8 mouse cellular contexts compared by ENCODE assay signal in the genomic region with DNA sequence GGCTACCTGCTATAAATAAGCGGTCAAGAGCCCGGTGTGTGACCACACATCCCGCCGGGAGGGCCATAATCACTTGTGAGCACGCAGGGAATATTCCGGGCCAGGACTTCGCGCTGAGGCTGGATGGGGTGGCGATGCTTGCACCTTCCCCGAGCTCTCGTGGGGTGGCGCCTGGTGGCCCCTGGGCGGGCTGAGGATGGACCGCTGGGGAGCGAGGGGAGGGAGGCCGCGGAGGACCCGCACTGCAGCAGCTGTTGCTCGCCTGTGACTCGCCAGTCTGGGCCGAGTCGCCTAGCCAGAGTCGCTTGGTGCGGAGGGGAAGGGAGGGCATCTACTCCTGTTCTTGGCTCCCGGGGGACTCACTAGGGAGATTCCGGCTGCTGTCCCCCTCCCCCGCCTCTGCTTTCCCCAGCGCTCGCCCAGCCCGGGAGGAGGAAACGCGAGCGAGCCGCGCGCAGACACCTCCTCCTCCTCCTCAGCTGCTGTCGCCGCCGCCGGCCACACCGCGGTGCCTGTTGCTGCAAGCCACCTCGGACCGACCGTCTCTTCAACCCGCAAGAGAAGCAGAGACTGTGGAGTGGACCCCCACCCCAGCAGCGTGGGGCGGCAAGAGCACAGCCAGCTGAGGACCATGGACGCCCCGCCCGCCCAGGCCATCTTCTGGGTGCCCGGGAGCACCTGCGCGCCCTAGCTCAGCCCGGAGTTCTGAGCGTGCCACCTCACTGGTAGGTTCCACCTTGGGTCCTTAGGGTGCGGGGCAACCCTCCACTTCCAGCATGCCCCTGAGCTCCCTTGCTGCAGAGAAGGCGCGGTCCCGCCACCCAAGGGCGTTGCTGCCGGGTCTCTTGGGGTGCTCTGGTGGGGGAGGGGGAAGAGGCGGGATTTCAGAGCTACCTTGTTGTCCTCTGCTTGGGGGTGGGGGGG. TPM values are rescaled to one million over a fixed set of nuclear protein-coding genes. Genes with fewer than 3 reads are reported as not detected.
DNase-seq lines count a peak whose midpoint lies in the region; ATAC-seq and TF ChIP-seq lines count a peak whose summit lies in the region.

No protein-coding gene starts in this region.

- H3K27me3 ChIP-seq in embryonic facial prominence, embryonic 14.5 days (replicated peaks; ENCODE audit: control insufficient read depth, insufficient read depth, low read length): peaks cover 43% of the 10 kb centered on the region
- peaks cover 3% of the 10 kb centered on the region for H3K27me3 ChIP-seq in heart, embryonic 13.5 days (replicated peaks)
- H3K27me3 ChIP-seq in kidney, postnatal 0 days (ENCODE audit: insufficient read depth, low read length): no peaks in the 10 kb centered on the region
- peaks cover 35% of the 10 kb centered on the region for H3K27me3 ChIP-seq in liver, embryonic 12.5 days (replicated peaks)

- no peaks in the 10 kb centered on the region for H3K36me3 ChIP-seq in embryonic facial prominence, embryonic 14.5 days (ENCODE audit: control insufficient read depth, insufficient read depth, low read length)
- H3K36me3 ChIP-seq in heart, embryonic 13.5 days: no peaks in the 10 kb centered on the region
- H3K36me3 ChIP-seq in kidney, postnatal 0 days (ENCODE audit: insufficient read depth, low read length): no peaks in the 10 kb centered on the region
- no peaks in the 10 kb centered on the region for H3K36me3 ChIP-seq in liver, embryonic 12.5 days

- DNase-seq in layer of hippocampus, adult 11-12 months (ENCODE audit: low spot score): peak; percentile 68
- DNase-seq in layer of hippocampus, adult 9-10 months (ENCODE audit: low spot score): no peak
- DNase-seq in embryonic facial prominence, embryonic 14.5 days (ENCODE audit: low spot score): peak; percentile 68
- DNase-seq in kidney, postnatal 0 days (ENCODE audit: low spot score): peak; percentile 72
- DNase-seq in naive thymus-derived CD4-positive, alpha-beta T cell, adult 2 months (ENCODE audit: low read depth): peak; percentile 78
- DNase-seq in spleen, postnatal 4 days (ENCODE audit: low spot score in 2 of 2): peak; percentile 60 to 86

- ATAC-seq in embryonic facial prominence, embryonic 14.5 days (ENCODE audit: low read depth): peak; percentile 75
- peak; percentile 55 for ATAC-seq in heart, embryonic 13.5 days (ENCODE audit: extremely low read depth, insufficient number of reproducible peaks, low FRiP score, low TSS enrichment)
- peak; percentile 62 for ATAC-seq in kidney, postnatal 0 days (replicated peaks; ENCODE audit: low FRiP score, low read depth)
- peak; percentile 53 for ATAC-seq in liver, embryonic 12.5 days

- peak overlapping the region; percentile 64 for H3K4me3 ChIP-seq in embryonic facial prominence, embryonic 14.5 days (ENCODE audit: low read depth, low read length)
- peak overlapping the region; percentile 64 for H3K4me3 ChIP-seq in heart, embryonic 13.5 days
- H3K4me3 ChIP-seq in kidney, postnatal 0 days (replicated peaks; ENCODE audit: low read depth, low read length): peak overlapping the region; percentile 61
- peak overlapping the region; percentile 76 for H3K4me3 ChIP-seq in liver, embryonic 12.5 days

- peak overlapping the region; percentile 100 for H3K4me2 ChIP-seq in embryonic facial prominence, embryonic 14.5 days (ENCODE audit: low read depth, low read length)
- H3K4me2 ChIP-seq in heart, embryonic 13.5 days: peak overlapping the region; percentile 98
- peak overlapping the region; percentile 99 for H3K4me2 ChIP-seq in kidney, postnatal 0 days (ENCODE audit: low read length)
- peak overlapping the region; percentile 94 for H3K4me2 ChIP-seq in liver, embryonic 12.5 days

- H3K9ac ChIP-seq in embryonic facial prominence, embryonic 14.5 days (ENCODE audit: low read depth, low read length): peak overlapping the region; percentile 53
- H3K9ac ChIP-seq in heart, embryonic 13.5 days: peak overlapping the region; percentile 78
- peak overlapping the region; percentile 55 for H3K9ac ChIP-seq in kidney, postnatal 0 days (ENCODE audit: low read depth, low read length)
- peak overlapping the region; percentile 73 for H3K9ac ChIP-seq in liver, embryonic 12.5 days

- H3K4me1 ChIP-seq in embryonic facial prominence, embryonic 14.5 days (ENCODE audit: control insufficient read depth, insufficient read depth, low read length): no peaks in the 10 kb centered on the region
- peaks cover 50% of the 10 kb centered on the region for H3K4me1 ChIP-seq in heart, embryonic 13.5 days
- peaks cover 23% of the 10 kb centered on the region for H3K4me1 ChIP-seq in kidney, postnatal 0 days (replicated peaks; ENCODE audit: insufficient read depth, low read length)
- H3K4me1 ChIP-seq in liver, embryonic 12.5 days: peaks cover 77% of the 10 kb centered on the region

- no peak overlapping the region for H3K27ac ChIP-seq in embryonic facial prominence, embryonic 14.5 days (replicated peaks; ENCODE audit: low read depth, low read length)
- peak overlapping the region; percentile 38 for H3K27ac ChIP-seq in heart, embryonic 13.5 days (replicated peaks)
- H3K27ac ChIP-seq in kidney, postnatal 0 days: no peak overlapping the region
- H3K27ac ChIP-seq in liver, embryonic 12.5 days: peak overlapping the region; percentile 5; the same call in 1 of the 2 replicates

- 1% methylated on average over 13 of the region's 63 CpGs for WGBS in embryonic facial prominence, embryonic 14.5 days
- WGBS in heart, embryonic 13.5 days: under 1% methylated on average over 57 of the region's 63 CpGs
- under 1% methylated on average over 60 of the region's 63 CpGs for WGBS in kidney, postnatal 0 days
- WGBS in liver, embryonic 12.5 days (ENCODE audit: insufficient replicate concordance): under 1% methylated on average over 55 of the region's 63 CpGs

- peak; percentile 28 for TF ChIP-seq CTCF in kidney, postnatal 0 days (IDR thresholded peaks at IDR 0.05; ENCODE audit: low read depth)

- no peaks in the 10 kb centered on the region for H3K9me3 ChIP-seq in embryonic facial prominence, embryonic 14.5 days (ENCODE audit: control insufficient read depth, low read length)
- no peaks in the 10 kb centered on the region for H3K9me3 ChIP-seq in heart, embryonic 13.5 days
- no peaks in the 10 kb centered on the region for H3K9me3 ChIP-seq in kidney, postnatal 0 days (replicated peaks; ENCODE audit: low read length)
- no peaks in the 10 kb centered on the region for H3K9me3 ChIP-seq in liver, embryonic 12.5 days (replicated peaks)

RNA-seq across cellular contexts. Expression of gene Tbc1d1, which starts 3.9 kb away (rescaled TPM):
- 19.1 and 21.5 TPM in 2 replicates for polyA plus RNA-seq in embryonic facial prominence, embryonic 14.5 days (2014; fragmentation: Nextera tagmentation; extraction: Ambion mirVana)
- polyA plus RNA-seq in heart, embryonic 13.5 days (2015; fragmentation: Nextera tagmentation; extraction: Ambion mirVana): 24.5 and 25.4 TPM in 2 replicates
- polyA plus RNA-seq in kidney, postnatal 0 days (2015; fragmentation: Nextera tagmentation; extraction: Ambion mirVana): 26.2 and 29.8 TPM in 2 replicates
- polyA plus RNA-seq in liver, embryonic 12.5 days (2016; fragmentation: Nextera tagmentation; extraction: Ambion mirVana): 13.2 and 13.8 TPM in 2 replicates

Comparison
In these comparisons a context has a peak if more than half of its experiments do, and no peak if none do; other contexts are left out.
1. H3K27ac ChIP-seq: peak in heart, embryonic 13.5 days (single experiment) and liver, embryonic 12.5 days (single experiment); none in embryonic facial prominence, embryonic 14.5 days (single experiment) and kidney, postnatal 0 days (single experiment).
2. Peak in every context shown above with its lines, with median percentiles within 50 percentile points of each other: ATAC-seq, H3K4me2 ChIP-seq, H3K4me3 ChIP-seq and H3K9ac ChIP-seq.